Mouse (Mus musculus): ENCODE measurements around the gene Cmtm3.
A peak's percentile ranks its signal among the peaks of the same experiment; 100 is the strongest.
"Not testable (repeated sequence)": the region's sequence is repeated elsewhere in the genome, so short reads cannot be mapped to it uniquely, and the experiment has no call there.

Gene Cmtm3

DNA sequence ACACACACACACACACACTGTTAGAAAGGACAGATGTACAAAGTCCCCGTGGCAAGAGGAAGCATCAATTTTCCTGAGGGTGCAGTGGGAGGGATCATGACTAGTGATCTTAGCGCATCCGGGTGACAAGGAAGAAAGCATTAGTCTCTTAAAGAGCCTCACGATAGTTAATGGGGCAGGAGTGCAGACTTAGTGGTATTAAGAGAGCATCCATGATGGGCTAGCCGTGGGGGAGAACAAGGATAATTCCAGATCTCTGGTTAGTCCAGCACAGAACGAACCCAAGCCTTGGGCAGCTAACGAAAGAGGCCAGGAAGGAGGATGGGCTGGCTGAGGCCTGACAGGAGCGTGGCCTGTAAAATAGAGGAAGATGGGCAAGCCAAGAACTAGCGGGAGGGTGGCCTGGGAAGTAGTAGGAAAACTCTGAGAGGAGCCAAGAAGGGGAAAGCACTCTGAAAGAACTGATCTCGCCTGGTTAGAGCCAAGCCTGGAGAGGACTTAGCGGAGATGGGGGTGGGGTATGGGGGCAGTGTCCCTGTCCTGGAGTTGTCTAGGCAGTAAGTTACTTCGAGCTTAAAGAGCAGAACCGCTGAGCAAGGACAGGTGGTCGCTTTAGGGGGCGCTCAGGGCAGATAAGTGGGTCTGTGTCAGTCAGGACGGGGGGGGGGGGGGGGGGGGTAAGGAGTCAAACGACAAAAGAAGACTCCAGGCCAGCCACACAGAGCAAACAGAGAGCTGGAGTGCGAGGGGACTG lies at the start of gene Cmtm3:
Gene Cmtm3, plus strand, starts transcription at position 182 of the 754 bp plus-strand sequence.
- no peak for DNase-seq

DNA sequence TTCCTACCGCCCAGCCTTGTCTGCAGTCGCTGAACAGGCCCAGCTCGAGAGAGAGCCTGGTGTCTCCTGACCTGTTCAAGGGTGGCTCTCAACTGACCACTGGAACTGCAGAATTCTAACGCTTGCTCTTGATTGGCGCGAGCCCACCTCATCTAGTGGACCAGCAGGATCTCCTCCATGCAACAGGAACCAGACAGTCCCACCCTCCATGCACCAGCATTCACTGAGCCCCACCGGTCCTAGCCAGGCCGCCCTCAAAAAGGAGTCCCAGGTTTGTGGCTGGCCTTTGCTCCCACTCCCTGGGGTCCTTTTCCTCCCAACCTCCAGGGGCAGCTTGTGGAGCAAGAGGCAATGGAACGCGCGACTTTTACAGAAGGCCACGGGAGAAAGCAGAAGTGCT lies 46.1 kb upstream of the Cmtm3 start, which contains the start of gene Cmtm2a:
Gene Cmtm2a, minus strand, starts transcription at position 101 of the 400 bp plus-strand sequence.
- not testable (repeated sequence) for DNase-seq

DNA sequence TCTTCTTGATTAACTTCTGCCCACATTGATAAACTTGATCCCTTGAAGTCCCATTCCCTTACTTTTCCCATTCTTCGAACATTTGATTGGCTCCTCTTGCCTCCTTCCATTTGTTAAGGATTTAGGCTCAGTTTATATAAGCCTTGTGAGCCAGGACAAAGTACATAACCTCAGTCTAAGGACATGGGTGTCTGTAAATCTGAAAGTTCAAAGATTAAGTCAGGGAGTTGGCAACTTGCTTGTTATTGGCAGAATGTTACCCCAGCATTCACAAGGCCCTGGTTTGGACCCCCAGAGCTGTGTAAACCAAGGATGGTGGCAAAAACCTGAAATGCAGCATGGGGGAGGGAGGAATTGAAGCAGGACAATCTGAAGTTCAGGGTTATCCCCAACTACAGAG lies 44.8 kb upstream of the Cmtm3 start:
- no peak for DNase-seq

DNA sequence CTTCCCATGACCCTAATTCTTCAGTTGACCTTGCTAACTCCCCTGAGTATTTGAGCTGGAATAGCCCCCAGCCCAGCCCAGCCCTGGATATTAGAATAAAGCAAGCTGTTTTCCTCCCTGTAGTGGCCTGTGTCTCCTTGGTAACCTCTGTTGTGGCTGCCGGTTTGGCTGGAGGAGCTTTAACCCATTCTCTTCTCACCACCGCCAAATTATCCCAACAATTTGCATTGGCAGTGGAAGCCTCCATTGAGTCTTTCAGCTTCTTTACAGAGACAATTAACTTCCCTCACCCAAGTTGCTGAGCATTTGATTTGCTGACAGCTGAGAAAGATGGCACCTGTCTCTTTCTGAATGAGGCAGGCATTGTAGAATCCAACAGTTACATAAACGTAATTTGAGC lies 37.6 kb upstream of the Cmtm3 start:
- not testable (repeated sequence) for DNase-seq

DNA sequence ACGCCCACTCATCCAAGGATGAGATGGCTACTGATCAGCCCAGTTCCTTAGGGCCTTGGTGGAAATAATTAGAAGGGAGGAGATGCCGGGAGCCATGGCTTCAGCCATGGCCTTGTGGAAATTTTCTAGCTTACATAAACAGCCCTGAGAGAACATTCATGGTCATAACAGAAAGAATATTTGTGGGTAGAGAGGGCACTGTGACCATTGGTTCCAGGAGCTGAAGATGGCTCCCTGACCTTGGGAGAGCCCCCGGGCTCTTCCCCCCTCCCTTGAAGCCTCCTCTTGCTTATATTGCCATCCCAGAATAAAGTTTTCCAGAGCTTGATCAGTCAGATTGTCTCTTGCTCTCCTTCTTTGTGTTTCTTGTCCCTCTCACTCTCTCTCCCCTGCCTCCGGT lies 36.7 kb upstream of the Cmtm3 start:
- DNase-seq: not testable (repeated sequence)

DNA sequence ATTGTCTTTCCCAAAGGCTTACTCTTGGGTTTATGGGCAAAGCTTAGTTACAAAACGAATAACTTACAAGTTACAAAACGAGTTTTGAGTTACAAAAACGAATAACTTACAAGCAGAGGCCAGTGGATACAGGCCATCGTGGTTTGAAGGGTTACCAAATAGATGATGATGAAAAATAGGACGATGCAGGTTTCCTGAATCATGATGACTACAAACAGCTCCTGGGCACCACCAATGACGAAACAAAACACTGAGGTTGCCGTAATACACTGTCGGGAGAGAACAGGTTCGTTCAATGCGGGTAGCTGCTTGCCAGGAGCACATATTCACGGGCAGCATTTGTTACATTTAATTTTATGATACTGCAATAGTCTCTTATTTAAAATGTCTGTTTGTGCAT lies 34.2 kb upstream of the Cmtm3 start:
- no peak for DNase-seq

DNA sequence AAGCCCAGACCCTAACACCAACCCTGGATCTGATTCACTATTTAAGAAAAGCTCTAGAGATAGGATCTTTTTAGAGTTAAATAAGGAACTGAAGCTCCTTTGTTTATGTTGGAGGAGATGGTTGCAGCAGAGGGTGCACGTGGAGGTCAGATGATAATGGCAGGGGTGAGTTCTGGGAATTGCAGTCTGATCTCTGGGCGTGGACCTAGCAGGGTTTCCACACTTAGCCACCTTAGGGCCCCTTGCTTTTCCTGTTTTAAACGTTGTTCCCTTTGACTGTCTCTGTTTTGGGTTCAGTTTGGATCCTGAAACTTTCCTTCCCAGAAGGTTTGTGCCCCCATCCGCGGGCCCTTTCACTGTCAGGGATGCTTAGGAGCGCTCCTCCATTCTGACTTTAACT lies 30.9 kb upstream of the Cmtm3 start:
- DNase-seq: not testable (repeated sequence)

DNA sequence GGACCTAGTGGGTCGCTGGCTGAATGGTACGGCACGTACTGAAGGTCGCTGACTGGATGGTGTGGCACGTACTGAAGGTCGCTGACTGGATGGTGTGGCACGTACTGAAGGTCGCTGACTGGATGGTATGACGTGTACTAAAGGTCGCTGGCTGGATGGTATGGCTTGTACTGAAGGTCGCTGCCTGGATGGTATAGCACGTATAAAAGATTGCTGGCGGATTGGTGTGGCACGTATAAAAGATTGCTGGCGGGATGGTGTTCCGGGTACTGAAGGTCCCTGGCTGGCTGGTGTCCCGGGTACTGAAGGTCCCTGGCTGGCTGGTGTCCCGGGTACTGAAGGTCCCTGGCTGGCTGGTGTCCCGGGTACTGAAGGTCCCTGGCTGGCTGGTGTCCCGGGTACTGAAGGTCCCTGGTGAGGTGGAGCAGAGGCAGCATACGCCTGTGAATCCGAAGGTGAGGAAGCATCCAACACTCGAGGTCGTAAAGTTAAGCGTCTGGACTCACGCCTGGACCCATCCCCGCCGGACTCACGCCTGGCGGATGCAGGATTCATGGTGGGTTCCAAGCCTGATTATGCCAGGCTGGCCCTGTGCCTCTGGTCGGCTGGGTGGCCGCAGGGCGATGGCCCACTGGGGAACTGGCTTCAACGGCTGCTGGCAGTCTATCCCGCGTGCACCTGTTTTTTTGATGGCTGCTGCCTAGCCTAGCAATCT lies 29.6 kb upstream of the Cmtm3 start, which contains the start of the genes Gm45711 and Cmtm1:
Gene Gm45711, minus strand, starts transcription at position 641 of the 715 bp plus-strand sequence.
Gene Cmtm1, minus strand, starts transcription at position 705 of the 715 bp plus-strand sequence.
- not testable (repeated sequence) for DNase-seq

DNA sequence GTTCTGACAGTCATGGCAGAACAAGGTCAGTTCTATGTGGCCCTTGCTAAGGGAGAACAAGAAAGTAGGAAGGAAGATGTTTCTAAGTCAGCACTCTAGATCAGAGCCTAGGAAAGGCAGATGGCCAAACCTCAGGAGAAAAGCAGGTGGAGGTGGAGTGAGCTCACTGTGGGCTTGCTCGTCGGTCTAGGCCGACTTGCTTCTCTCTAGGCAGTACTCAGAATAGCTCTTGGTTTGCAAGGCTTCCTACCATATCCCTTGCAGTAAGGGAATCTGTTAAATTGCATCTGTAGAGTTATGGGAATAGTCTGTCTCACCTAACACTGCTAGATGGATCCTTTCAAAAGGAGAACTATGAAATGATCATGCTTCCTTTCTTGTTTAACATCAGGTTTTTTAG lies 27.2 kb upstream of the Cmtm3 start:
- not testable (repeated sequence) for DNase-seq

DNA sequence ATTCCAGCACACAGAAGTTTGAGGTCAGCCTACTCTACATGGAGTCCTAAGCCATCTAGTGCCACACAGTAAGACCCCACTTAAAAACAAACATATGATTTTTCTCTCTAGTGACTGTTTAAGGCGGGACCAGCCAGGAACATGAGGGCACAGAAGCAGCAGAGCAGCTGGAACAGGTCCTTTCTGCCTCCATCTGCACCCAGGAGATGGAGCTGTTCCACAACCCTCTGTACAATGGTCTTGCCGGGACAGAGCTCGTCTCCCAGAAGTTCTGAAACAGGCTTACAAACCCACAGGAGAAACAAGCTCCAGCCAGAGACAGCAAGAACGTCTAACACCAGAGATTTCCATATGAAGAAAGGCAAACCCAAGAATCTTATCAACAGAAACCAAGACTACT lies 25.9 kb upstream of the Cmtm3 start:
- no peak for DNase-seq

DNA sequence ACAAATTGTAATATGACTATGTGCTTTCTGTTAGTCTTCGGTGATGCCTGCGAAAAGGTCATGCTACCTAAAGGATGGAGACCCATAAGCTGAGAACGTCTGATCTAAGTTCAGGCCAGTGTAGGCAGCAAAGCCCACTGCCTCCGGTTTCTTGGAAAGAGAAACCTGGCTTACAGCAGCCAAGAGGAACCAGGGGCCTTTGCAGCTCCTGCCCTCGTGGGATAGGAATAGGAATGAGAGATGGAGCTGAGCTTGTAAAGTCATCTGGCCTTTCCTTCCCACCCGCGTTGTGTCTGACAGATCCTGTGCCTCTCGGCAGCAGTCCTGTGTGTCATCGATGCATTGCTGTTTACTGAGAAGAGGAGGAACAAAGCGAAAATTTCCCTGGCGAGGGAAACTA lies 17.9 kb upstream of the Cmtm3 start, which contains the start of gene Gm11020:
Gene Gm11020, plus strand, starts transcription at position 301 of the 400 bp plus-strand sequence.
- not testable (repeated sequence) for DNase-seq

DNA sequence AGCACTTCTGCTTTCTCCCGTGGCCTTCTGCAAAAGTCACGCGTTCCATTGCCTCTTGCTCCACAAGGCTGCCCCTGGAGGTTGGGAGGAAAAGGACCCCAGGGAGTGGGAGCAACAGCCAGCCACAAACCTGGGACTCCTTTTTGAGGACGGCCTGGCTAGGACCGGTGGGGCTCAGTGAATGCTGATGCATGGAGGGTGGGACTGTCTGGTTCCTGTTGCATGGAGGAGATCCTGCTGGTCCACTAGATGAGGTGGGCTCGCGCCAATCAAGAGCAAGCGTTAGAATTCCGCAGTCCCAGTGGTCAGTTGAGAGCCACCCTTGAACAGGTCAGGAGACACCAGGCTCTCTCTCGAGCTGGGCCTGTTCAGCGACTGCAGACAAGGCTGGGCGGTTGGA lies 17.3 kb upstream of the Cmtm3 start, which contains the start of gene Cmtm2b:
Gene Cmtm2b, plus strand, starts transcription at position 301 of the 400 bp plus-strand sequence.
- DNase-seq: not testable (repeated sequence)

DNA sequence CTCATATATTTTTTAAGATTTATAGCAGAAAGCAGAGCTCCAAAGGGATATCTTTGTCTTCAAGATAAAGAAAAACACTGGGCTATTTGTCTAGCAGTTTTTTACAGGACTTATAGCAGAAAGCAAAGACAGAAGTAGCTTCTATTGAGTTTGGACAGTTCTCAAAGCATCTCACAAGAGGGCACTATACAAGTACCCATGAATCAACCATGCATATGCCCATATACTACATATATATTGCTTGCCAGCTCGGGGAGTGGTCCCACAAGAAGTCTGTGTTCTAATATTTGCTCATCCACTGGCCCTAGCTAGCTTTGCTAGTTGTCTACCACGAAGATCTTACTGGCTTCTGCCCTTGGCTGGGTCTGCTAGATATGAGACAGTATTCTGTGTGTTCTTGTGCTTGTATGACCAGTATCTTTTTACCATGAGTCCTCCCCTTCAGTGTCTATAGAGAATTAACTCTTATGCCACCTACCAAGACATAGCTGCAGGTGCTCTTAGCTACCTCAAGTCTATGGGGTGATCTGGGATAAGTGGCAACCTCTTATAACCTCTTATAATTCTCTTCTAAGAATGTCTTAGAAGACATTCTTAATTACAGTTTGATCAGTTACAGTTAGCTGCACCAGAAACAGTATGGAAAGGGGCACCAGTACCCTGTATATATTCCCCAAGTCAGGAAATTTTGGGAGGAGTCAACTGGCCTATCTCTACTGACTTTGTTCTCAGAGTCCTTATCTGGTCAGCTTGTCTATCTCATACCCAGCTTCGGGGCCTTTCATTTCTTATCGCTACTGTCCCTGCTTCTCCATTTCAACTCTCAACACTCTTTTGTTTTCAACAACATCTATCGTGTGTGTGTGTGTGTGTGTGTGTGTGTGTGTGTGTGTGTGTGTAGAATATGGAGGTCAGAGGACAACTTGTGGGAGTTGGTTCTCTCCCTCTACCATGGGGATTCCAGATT lies 6.3 kb upstream of the Cmtm3 start:
- DNase-seq: no peak

DNA sequence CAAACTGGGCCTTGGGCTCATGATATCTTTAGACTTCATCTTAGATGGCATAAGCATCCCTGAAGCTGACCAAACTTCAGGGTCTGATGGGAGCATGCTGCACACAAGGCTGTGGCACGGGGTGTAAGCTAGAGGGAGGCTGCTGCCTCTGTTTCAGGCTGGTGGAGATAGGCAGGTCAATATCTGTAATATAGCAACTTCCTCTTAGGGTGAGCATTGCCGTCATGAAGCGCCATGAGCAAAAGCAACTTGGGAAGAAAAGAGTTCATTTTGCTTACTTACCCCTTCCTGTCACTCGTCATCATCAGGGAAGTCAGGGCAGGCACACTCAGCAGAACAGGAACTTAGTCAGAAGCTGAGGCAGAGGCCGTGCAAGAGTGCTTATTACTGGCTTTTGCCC lies 5.4 kb upstream of the Cmtm3 start:
- no peak for DNase-seq

DNA sequence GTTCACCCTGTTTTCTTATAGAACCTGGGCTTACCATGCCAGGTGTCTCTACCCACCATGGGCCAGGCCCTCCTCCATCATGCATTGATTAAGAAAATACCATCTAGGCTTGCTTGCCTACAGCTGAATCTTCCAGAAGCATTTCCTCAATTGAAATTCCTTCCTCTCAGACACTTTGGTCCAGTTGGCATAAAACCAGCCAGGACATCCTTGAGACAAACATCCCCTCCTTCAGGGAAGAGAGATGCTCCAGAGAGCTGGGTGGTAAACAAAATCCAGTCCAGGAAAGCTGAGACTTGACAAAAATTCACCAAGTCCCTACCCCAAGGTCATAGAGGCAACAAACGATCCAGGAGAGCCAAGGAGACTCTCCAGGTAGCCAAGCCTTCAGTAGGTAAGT lies 5.0 kb upstream of the Cmtm3 start:
- DNase-seq: no peak

DNA sequence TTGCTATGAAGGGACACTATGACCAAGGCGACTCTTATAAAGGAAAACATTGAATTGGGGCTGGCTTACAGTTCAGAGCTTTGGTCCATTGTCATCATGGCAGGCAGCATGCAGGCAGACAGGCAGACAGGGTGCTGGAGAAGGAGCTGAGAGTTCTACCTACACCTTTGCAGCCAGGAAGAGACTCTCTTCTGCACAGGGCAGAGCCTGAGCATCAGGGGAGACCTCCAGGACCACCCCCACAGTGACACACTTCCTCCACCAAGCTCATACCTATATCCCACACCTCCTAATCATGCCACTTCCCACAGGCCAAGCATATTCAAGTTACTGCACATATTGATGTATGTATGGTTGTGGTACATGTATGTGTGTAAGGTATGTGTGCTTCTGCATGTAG lies 2.4 kb upstream of the Cmtm3 start:
- no peak for DNase-seq

DNA sequence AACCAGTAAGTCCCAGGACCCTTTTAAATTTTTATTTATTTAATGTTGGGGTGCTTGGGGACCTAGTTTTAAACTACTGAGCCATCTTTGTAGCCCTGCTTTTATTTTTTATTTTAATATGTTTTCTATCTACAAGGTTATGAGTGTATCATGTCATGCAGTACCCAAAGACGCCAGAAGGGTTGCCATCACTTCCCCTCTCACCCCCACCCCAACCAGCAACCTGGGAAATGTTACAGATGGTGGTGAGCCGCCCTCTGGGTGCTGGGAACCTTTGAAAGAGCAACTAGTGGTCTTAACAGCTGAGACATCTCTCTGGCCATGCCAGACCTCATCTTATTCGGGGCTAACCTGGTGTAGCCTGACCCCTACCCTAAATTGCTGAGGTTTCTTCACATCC lies 1.3 kb upstream of the Cmtm3 start:
- peak; percentile 50 to 51 for DNase-seq

DNA sequence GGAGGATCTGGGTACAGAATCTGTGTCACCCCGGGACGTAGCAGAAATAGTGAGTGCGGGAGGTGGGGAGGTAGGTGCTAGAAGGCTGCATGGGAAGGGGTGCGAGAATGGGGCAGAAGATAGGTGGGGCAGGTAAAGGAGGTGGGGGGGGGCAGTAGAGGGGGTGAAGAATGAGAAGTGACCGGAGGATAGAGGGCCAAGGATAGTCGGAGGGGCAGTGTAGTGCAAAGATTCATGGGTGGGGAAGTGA lies 698 bp downstream of the Cmtm3 start:
- DNase-seq: no peak

DNA sequence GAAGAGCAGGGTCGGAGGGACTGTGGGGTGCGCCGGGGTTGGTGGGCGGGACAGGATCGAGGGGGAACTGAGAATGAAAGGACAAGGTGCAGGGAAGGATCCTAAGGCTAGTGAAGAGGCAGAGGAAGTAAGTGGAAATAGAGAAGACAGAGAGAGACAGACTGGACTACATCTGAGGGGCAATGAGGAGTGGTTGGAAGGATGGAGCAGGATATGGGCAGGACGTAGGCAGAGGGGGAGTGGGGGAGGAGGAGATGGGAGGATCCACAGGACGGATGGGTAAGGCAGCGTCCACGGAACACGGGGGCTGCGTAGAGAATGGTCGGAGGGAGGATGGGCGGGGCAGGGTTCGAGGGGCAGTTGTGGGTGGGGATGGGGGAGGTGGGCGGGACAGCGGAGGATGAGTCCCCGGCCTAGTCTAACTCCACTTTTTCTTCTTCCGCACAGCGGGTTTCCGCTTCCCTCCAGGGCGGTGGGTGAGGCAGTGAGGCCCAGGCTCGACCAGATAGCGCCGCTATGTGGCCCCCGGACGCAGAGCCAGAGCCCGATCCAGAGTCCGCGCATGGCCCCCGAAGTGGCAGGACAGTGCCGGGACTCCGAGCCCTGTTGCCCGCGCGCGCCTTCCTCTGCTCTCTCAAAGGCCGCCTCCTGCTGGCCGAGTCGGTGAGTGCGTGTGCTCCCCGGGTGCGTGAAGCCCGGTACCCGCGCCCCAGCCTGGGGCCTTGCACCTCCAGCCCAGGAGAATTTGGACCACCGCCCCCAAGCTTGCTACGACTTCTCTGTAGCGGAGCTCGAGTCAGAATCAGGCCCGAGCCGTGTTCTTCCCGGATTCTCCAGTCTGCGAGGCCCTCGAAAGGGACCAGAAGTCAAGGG lies 1.3 kb downstream of the Cmtm3 start:
- peak; percentile 85 to 87 for DNase-seq

DNA sequence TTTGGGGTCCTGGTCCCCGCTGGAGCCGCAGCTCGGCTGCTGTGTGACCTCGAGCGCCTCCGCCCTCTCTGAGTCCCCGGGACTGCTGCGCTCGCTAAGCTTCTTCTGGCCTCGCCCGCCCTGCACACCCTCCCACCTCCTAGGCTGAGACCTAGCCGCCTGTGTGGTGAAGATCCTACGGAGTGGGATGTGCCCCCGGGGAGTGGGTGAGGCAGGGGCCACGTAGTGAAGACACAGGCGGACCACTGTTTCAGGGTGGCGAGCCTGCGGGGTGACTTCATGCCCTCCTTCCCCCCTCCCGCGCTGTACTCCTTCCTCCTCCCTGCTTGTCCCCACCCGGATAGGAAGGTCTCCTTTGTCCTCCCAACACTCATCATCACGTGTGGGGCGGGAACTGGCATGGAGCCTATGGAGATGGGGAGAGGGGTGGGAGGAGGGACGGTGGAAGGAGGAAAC lies 1.9 kb downstream of the Cmtm3 start:
- DNase-seq: no peak

DNA sequence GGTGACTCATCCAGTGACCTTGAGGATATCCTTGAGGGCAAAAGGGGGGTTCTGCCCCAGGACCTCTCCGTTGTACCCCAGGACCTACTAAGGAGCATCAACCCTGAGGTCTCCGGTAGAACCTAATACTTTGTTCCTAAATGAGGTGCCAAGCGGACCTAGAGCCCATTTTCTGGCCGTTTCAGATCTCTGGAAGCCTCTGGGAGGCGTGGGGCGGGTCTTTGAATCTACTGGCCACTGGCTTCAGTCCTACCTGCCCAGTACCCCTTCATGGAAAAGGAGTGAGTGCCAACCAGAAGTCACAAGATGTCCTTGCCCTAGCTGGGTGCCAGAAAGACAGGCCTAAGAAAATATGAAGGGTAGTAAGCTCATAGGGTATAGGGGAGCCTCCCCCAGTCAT lies 2.5 kb downstream of the Cmtm3 start:
- DNase-seq: no peak

DNA sequence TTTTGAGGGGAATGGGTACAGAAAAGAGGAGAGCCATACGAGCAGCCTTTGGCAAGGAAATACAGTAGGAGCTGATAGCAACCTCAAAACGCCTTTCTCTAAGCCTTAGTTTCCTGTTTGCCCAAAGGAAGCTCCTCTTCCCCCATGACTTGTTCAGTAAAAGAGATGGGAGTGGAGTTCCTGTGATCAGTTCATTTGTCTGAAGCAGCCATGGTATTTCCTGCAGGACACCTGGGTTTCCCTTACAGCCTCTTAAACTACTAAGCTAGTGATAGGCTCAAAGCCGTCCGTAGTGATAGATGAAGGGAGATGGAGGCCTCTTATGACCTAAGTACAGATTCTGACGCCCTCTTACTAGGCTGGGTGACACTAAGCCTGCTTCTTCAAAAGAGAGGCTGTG lies 3.2 kb downstream of the Cmtm3 start:
- DNase-seq: no peak
